Mouse (Mus musculus) spleen, postnatal 36 days (tissue): ENCODE results near the gene Lmf2.
A peak's percentile ranks its signal among the peaks of the same experiment; 100 is the strongest.

Experiments used
- DNase-seq, 2 experiments: peaks; one replicate each; pipeline ENCODE4 v3.0.0; 2022; ENCODE audit warnings: low spot score in 2 of 2, mixed read lengths in 1 of 2

Gene Lmf2

DNA sequence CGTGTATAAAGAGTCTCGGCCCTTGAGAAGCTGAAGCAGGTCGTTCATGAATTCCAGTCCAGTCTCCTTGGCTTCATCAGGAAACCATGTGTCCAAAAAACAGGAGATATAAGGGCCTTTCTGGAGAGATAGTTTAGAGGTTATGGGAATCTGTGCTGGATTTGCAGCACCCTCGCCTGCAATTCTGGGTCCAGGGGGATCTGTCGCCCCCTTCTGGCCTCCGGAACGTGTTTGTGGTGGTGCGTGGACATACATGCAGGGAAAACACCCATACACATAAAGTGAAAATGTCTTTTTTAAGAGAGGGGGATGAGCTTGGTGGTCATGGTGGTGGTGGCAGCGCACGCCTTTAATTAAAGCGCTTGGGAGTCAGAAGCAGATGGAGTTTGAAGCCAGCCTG, 39.3 kb downstream of the Lmf2 start:
- peak in 1 of 2 experiments; percentile 31 for DNase-seq

DNA sequence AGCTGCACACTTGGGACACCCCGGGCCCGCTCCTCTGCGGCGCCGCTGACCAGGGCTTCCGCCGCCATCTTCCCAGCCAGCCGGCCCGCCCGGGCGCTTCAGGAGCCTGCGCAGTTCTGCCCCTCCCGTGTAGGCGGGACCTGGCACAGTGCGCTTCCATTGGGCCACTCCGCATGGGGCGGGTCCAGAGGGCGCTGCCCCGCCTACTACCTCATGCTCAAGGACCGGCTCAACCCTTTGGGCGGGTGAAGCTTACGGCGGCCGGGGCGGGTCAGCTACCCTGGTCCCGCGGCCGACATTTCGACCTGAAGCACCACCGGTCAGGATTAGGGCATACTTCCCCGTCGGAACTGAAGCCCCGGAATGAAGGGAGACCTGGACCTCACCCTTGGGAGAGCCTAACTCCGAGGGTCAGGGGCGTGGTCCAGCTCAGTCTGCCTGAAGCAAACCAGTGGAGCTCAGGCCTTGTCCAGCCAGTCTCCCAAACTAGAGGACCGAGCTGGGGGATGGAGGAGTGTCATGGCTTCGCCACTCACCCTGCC, 40.2 kb downstream of the Lmf2 start, which contains the start of gene Sbf1:
Gene Sbf1, minus strand, starts transcription at position 122 of the 542 bp plus-strand sequence.
- DNase-seq = peak; percentile 98 to 99

DNA sequence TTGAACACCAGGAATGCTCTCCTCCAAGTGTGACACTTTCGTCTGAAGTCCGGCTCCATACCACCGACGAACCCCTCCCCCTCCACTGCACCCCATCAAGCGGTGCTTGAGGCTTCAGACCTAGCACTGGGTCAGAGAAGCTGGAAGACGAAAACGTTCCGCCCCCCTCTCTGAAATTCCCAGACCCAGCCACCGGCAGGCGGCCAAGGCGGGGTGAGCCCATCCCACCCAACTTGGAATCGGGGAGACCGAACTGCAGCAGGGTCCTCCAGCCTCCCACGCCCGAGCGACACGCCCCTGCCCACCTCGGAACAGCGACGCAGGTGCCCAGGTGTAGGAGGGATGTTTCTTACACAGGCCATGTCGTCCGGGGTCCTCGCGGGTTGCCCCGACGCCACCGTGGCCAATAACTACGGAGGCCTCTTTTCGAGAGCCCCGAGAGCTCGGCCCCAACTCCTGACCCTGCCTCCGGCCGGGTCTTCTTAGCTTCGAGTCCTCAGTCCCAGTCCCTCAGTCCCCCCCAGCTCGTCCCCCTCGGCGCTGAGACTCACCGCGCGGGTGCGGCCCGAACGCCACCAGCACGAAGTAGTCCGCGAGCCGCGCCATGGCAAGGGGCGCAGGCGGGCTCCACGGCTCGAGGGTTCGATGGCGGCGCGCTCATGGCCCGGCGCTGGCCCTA, 40.8 kb downstream of the Lmf2 start:
- DNase-seq = peak in 1 of 2 experiments; percentile 36

DNA sequence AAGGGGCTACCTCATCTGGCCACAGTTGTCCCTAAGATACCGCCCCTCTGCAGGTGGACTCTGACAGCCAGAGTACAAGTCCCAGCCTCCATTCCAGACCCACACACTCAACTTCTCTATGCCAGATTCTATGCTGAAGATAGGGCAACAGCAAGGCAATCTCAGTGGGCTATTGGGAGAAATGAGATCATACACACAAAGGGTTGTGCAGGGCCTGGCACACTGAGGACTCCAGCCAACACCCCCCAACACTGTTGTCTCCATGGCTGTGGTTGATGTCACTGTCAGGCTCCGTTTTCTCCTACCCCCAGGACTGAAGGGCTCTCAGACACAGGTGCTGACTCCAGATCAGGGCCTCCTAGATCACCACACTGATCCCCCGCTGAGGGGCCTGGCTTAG, 41.4 kb downstream of the Lmf2 start:
- no peak for DNase-seq

DNA sequence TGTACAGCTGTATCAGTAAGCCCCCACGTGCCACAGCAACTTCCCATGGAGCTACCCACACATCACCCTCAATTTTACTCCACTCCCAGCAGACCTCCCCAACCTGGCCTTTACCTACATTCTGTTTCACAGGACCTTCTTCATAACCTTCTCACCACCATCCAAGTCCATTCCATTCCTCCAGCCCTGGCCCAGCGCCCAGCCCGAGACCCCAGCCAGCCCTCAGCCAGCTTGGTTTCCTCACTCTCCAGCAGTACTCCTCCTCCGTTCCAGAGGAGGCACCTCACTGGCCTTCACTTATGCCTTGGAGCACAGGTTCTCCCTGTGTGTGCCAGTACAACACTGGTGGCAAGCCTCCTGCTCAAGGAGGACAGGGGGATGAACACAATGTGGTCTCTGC, 42.1 kb downstream of the Lmf2 start:
- DNase-seq = no peak

DNA sequence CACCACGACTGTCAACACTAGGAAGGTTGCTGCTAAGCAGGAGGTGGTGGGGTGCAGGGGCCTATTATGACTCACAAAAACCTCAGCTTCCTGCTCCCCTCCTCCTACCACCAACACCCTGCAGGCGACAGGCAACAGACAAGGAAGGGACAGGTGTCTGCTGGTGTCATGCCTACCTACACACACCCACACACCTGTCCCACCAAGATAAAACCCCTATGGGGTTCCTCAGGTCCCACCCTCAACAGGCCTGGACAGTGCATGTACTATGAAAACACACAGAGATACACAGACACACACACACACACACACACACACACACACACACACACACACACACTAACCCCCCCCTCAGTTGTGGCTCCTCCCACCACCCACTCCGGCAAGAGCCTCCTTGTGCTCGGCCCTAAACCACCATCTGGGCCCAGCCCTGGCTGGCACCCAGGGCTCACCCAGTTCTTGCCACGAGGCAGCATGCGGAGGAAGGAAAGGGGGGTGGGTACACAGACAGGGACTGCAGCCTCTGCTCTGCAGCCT, 45.4 kb downstream of the Lmf2 start:
- peak; percentile 79 for DNase-seq

DNA sequence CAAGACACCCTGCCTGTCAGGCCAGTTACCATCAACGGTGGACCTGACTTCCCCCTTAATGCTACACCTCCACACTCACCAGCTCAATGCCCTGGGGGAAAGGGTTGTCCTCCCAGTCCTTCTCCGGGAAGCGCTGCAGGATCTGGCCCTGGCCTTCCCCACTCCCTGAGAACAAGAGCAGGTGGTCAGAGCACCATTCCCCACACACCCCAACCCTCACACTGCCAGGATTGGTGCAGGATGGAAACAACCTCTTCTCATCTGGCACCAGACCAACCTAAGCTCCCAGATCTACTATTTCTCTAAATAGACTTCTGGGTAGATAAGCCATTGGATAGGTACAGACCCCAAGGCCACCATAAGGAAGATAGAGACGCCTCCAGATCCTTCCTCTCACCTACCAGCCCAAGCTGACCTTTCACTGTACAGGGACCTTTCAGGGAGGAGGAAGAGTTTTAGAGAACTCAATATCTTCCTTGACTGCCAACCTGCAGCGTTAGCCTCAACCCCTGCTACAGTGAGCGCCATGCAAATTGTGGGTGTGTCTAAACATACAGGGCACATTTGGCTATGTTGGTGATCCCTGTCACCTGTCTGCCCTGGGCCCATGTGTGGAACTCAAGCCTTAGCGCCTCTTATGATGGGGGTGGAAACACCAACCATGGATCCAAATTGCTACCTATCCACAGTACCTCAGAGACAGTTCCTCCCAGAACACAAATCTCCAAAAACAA, 46.9 kb downstream of the Lmf2 start:
- peak; percentile 50 to 52 for DNase-seq

DNA sequence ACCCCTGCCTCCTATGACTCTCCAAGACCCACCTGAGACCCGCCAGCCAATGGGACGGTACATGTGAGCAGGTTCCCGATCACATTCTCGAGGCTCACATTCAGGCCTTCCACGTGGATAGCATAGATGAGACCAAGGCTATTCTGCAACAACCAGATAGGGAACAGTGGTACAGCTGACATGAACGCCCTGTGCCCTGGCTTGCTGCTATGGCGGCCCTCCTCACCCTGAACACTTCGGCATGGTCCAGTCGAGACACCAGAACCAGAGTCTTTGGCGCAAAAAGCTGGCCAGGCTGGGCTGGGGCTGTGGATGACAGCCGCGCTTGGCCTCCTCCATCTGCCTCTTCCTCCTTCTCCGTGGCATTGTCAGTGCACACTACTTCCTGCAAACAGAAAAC, 48.0 kb downstream of the Lmf2 start:
- DNase-seq = no peak

DNA sequence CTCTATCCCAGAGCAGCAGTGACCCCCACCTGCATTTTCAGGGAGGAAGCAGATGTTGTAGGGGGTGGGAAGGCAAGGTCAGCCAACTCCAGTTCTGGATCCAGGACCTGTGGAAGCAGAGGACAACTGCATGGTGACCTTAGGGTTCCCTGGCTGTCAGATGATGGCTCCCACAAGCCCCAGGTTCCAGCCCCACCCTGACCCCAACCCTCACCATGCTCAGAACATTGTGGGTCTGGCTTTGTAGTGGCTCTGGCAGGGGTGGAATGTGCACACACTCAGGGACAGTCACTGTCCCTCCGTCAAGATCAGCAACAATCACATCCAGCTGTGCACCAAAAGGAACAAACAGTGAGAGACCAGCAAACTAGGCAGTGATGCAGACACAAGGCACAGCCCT, 49.5 kb downstream of the Lmf2 start:
- no peak for DNase-seq
